Mouse (Mus musculus): ENCODE data around the gene Slc37a1.
"Not testable (repeated sequence)": the region's sequence is repeated elsewhere in the genome, so short reads cannot be mapped to it uniquely, and the experiment has no call there.

The Slc37a1 gene

DNA sequence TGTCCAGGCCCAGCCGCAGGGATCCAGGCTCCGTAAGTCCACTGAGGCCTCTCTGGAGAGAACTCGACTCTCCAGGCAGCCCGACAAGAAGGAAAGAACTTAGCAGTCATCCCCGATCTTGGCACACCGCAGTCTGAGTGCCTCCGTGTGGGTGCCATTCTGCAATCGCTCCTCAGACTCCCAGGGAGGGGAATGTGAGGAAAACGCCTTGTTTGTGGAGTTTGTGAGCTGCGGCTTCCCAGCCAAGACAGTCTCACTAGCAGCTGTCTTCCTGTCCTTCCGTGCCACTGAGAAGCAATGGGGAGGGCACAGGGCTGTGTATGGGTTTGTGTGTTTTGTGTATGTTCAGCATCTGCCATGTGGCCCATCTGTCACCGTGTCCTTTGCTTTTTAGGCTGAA, 62.8 kb downstream of the Slc37a1 start:
- in situ Hi-C loops (cut with MboI), result no loop called here

DNA sequence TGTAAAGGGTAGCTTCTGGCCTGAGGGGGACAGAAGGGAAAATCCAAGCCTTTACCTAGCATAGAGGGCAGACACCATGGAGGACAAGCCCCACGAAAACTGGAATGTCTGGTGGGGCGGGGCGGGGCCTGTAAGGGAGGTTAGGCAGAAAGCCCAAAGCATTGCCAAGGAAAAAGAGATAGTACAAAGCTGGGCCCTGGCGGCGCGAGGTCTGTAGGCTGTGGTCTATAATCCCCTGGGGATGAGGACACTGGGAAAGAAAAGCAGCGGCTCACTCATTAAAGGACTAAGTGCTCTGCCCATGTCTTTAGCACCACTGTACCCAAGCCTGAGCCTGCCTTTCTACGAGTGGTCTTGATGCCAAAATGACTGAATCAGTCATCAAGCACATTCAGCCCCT, 65.4 kb downstream of the Slc37a1 start:
- in situ Hi-C loops (cut with MboI), result no loop called here

DNA sequence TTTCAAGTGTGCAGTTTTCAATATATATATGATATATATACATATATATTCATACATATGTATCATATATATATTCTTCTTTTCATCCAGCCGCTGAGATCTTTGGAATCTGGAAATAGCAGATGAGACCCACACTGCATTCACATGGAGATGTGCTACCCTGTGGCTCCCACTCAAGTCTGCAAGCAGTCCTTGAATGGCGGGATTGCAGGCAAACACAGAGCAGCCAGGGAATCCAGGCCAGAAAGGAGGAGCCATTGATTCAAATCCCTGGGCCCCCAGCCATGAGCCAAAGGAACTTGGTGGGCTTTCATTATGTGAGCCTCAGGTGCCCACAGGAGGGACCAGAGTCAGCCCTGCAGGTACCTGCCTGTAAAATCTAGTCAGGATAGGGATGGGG, 66.7 kb downstream of the Slc37a1 start:
- in situ Hi-C loops (cut with MboI), result no loop called here

GRCm38 (mm10) chr17:31354684-31355083, 68.1 kb downstream of the Slc37a1 start:
- in situ Hi-C loops (cut with MboI), result not testable (repeated sequence)

GRCm38 (mm10) chr17:31355792-31356502, 69.4 kb downstream of the Slc37a1 start:
- in situ Hi-C loops (cut with MboI), result no loop called here

DNA sequence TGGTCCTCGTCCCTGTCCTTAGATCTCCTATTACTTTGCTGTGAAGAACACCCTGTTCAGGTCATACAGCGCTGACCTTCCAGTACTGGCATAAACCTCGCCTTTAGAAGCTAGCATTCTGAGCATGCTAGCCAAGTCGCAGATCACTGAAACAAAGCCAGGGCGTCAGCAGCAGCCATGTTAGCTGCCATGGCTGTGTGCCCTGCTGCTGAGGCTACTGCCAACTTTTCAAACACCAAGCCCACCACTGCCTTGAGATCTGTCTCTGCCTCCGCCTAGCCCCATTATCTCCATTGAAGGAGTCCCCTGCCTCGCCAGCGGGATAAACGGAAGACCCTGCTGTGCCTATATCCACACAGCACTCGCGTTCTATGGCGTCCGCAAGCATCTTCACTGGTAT, 74.0 kb downstream of the Slc37a1 start:
- in situ Hi-C loops (cut with MboI), result no loop called here

DNA sequence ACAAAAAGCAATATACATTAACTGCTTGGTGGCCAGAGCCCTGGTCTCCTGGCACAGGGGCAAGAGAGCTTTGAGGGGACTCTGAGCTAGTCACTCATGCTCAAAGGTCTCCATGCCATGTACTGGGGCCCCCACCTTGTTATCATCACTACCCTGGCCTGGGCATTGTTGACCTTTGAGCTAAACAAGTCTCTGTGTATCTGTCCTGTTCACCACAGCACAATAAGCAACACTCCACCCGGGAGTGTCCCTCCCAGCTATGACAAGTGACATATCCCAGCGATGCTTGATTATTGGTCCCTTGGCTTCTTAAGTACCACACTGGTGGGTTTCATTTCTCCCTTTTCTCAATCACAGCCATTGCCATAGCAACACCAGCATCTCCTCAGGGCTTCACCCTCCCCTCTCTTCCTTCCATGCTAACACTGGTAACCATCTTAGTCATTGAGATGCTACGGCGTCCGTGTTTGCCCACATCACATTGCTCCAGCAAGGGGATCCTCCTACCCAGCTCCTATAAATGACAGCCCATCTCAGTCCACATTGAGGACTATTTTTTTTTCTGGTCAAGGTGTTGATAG, 79.1 kb downstream of the Slc37a1 start:
- in situ Hi-C loops (cut with MboI), result no loop called here

GRCm38 (mm10) chr17:31370221-31370620, 83.6 kb downstream of the Slc37a1 start:
- in situ Hi-C loops (cut with MboI), result no loop called here

DNA sequence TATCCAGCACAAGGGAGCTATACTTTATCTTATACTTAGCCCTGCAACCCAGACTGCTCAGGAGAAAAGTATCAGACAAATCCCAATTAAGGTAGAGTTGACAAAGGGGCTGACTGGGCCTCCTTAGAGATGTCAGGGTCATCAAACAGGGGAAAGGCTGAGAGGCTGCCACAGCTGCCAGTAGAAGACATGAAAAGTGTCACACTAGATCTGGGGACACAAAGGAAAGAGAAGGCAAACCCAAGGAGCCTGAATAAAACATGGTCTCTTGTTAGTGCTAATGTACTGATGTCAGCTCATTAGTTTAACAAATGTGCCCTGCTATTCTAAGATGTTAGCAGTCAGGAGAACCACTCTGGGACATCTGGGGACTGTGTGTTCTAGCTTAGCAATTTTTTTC, 84.3 kb downstream of the Slc37a1 start:
- in situ Hi-C loops (cut with MboI), result no loop called here

- in situ Hi-C loops (cut with MboI), result no loop called here
Observed at GRCm38 (mm10) chr17:31377961-31378360, 91.4 kb downstream of the Slc37a1 start.

DNA sequence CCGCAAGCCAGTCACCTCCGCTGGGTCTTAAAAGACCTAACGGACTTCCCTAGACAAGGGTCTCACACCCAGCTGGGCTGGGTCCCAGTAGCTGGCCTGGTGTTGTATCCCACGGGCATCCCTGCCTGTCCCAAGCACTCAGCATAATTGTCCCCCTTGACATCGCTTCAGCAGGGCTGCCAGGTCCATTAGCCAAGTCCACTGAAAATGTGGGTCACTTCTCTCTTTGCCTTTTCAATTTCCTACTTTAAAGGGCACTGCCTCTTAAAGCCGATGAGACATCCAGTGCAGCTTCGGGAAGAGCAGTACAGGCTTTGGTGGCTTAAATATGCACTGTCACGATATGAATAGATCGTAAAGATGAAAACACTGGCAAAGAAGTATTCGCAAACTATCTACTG, 91.8 kb downstream of the Slc37a1 start:
- in situ Hi-C loops (cut with MboI), result no loop called here

DNA sequence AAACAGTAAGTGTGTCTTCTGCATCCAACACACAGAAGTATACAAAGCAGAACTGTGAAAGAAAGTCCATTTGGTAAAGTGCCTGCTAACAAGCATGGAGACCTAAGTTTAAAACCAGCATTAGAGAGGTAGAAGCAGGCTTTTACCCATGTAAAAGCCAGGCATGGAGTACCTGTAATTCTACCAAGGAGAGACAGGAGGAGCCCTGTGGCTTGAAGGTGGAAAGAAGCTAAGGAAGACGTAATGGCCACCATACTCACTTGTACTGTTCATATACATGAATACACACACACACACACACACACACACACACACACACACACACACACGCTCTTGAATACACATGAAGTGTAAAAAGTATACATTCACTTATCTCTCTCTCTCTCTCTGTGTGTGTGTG, 92.5 kb downstream of the Slc37a1 start:
- in situ Hi-C loops (cut with MboI), result no loop called here

- in situ Hi-C loops (cut with MboI), result no loop called here
Observed at GRCm38 (mm10) chr17:31379863-31380262, 93.3 kb downstream of the Slc37a1 start.

GRCm38 (mm10) chr17:31383320-31383719, 96.7 kb downstream of the Slc37a1 start:
- in situ Hi-C loops (cut with MboI), result no loop called here

DNA sequence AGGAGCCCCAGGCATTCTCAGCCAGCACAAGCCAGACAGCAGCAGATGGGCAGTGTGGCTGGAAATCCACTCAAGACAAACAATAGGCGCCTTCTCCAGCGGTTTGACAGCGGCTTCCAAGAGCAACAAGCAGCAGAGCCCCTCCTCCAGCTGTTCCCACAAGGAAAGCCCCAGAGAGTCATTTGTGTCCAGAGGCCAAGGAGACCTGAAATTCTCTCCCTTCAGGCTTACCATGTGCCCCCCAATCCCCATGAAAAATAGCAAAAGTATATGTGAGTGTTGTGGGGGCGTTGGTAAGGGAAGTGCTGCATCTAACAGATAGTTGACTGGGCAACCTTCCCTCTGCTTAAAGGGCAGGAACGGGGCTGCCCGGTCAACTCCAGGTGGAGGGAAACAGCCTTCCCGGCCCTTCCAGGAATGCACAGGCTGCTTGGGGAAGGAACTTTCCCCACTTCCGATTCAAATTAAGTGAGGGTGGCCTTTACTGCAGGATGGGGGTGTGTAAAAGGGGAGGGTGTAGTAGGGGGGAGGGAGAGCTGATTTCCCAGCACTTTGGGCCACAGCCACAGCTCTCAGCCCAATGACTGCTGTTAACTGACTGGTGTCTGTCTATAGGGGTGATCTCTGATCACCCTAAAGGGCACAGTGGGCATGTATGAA, 98.5 kb downstream of the Slc37a1 start:
- in situ Hi-C loops (cut with MboI), result no loop called here

DNA sequence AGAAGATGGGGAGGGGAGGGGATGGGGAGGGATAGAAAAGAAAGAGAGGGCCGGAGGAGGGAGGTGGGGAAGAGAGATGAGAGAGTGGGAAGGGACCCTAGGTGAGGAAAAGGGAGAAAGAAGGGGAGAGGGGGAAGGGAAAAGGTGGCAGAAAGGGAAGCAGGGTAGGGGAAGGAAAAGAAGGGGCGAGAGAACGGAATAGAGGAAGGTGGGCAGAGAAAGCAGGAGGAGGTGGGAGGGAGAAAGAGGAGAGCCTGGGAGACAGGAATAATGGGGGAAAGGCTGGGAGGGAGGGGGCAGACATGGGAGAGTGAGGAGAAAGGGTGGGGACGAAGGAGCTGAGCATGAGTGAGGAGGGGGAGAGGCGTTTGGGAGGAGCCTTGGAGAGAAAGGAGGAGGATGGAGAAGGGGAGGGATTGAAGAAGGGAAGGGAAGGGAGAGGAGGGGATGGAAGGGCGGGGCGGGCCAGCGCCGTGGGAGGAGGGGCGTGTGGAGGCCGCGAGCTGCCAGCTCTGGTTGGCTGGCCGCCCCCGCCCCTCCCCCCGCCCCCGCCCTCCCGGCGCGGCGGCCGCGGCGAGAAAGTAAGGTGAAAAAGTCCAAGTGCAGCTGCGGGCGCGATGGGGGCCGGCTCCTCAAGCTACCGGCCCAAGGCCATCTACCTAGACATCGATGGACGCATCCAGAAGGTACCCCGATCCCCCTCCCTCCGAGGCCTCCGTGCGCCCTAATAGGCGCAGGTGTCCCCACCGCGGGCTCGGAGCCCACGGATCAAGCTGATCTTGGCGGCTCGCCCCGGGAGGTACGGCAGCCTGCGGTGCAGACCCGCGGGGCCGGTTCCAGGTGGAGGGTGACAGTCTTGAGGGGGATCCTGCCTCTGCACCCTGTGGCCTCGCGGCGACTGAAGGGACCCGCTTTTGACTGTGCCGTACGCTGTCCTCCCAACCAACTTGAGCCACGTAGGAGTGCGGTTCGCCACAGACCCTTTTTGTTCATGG, 99.4 kb downstream of the Slc37a1 start, which contains the start of gene Pde9a:
Gene Pde9a, plus strand, starts transcription at position 540 of the 995 bp plus-strand sequence.
- in situ Hi-C loops (cut with MboI), result no loop called here

DNA sequence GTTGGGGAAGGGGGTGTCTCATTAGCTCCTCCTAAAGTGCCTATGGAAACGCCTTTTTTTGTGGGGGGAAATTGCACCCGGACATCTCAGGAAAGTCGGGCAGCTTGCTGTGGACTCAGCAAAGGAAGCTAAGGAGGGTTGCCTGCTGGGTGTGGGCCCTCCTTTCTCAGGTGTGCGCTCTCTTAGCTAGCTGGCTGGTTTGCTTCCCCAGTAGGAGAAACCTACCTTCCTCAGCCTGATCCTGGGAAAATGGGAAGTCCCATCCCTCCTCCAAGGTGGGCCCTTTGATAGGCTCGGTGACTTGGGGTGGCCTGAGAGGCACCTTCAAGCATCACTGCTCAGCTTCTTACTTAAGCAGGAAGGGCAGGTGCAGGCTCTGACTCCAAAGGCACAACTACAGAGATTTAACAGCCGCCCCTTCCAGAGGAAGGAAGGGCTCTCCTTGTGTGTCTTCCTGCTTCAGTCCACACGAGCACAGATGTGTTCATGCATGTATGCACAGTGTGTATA, 100.2 kb downstream of the Slc37a1 start:
- in situ Hi-C loops (cut with MboI), result no loop called here

- in situ Hi-C loops (cut with MboI), result no loop called here
Observed at GRCm38 (mm10) chr17:31389432-31390050, 102.9 kb downstream of the Slc37a1 start.

DNA sequence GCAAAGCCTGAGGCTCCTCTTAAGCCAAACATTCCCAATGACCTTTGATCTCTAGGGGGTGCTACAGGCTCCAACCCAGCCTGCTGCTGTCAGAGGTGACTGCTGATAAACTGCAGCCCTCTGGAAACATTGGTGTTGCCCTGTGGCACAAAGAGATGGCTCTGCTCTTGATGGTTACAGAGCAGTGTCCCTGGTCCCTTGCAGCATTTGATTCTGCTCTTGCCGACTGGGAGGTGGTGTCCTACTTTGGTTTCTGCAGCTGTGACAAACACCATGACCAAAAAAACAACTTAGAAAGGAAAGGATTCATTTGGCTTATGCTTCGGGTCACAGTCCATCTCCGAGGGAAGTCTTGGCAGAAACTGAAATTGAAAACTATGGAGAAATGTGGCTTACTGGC, 104.9 kb downstream of the Slc37a1 start:
- in situ Hi-C loops (cut with MboI), result no loop called here

DNA sequence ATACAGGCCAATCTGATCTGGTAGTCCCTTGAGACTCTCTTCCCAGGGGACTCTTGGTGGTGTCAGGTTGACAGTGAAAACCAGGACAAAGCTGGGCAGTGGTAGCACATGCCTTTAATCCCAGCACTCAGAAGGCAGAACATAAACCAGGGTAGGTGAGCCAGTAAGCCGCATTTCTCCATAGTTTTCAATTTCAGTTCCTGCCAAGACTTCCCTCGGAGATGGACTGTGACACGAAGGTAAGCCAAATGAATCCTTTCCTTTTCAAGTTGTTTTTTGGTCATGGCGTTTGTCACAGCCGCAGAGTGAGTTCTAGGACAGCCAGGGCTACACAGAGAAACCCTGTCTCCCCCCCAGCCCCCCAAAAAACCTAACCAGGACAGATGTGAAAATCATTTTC, 105.4 kb downstream of the Slc37a1 start:
- in situ Hi-C loops (cut with MboI), result no loop called here

- in situ Hi-C loops (cut with MboI), result no loop called here
Observed at GRCm38 (mm10) chr17:31393811-31394210, 107.2 kb downstream of the Slc37a1 start.
